Mouse (Mus musculus): ENCODE data around the gene Smurf1. TPM values are rescaled to one million over a fixed set of nuclear protein-coding genes. Genes with fewer than 3 reads are reported as not detected.

The Smurf1 gene
- polyA plus RNA-seq, 1 experiment from 2014 or later, result 36.0 TPM

GRCm38 (mm10) chr5:144877021-144877420, 88.6 kb downstream of the Smurf1 start:
- Histone ChIP-seq H3K9me3 (no peaks in the 10 kb centered on the region), H3K9ac (no peak overlapping the region), H3K4me1 (replicated peaks) (no peaks in the 10 kb centered on the region), H3K27me3 (no peaks in the 10 kb centered on the region), H3K36me3 (peaks cover 35% of the 10 kb centered on the region), H3K4me3 (no peak overlapping the region), H3K4me2 (no peak overlapping the region), H3K27ac (replicated peaks) (no peak overlapping the region)
- ATAC-seq (ENCODE audit: low FRiP score, low read depth), result no peak
- 93% methylated on average over 15 of the region's 15 CpGs for WGBS

- Histone ChIP-seq H3K27me3 (no peaks in the 10 kb centered on the region), H3K9me3 (no peaks in the 10 kb centered on the region), H3K36me3 (peaks cover 24% of the 10 kb centered on the region), H3K4me3 (no peak overlapping the region), H3K9ac (no peak overlapping the region), H3K4me1 (replicated peaks) (no peaks in the 10 kb centered on the region), H3K4me2 (no peak overlapping the region), H3K27ac (replicated peaks) (no peak overlapping the region)
- no peak; the same call in 1 of the 2 replicates for ATAC-seq (ENCODE audit: low FRiP score, low read depth)
- WGBS, result 13% methylated on average over 13 of the region's 13 CpGs
These were observed 89.8 kb downstream of the Smurf1 start for GRCm38 (mm10) chr5:144875892-144876291.

GRCm38 (mm10) chr5:144875227-144875626, 90.4 kb downstream of the Smurf1 start:
- Histone ChIP-seq H3K4me1 (replicated peaks) (no peaks in the 10 kb centered on the region), H3K27me3 (no peaks in the 10 kb centered on the region), H3K4me3 (no peak overlapping the region), H3K36me3 (peaks cover 19% of the 10 kb centered on the region), H3K9ac (no peak overlapping the region), H3K9me3 (no peaks in the 10 kb centered on the region), H3K4me2 (no peak overlapping the region), H3K27ac (replicated peaks) (no peak overlapping the region)
- ATAC-seq (ENCODE audit: low FRiP score, low read depth), result peak; percentile 52
- 93% methylated on average over 6 of the region's 6 CpGs for WGBS

- Histone ChIP-seq H3K9me3 (no peaks in the 10 kb centered on the region), H3K36me3 (peaks cover 5% of the 10 kb centered on the region), H3K4me1 (replicated peaks) (no peaks in the 10 kb centered on the region), H3K9ac (no peak overlapping the region), H3K4me2 (no peak overlapping the region), H3K4me3 (no peak overlapping the region), H3K27me3 (no peaks in the 10 kb centered on the region), H3K27ac (replicated peaks) (no peak overlapping the region)
- 80% methylated on average over 3 of the region's 3 CpGs for WGBS
- no peak for ATAC-seq (ENCODE audit: low FRiP score, low read depth)
These were observed 92.8 kb downstream of the Smurf1 start for GRCm38 (mm10) chr5:144872867-144873266.

- 76% methylated on average over 5 of the region's 5 CpGs for WGBS
- no peaks in the 10 kb centered on the region for H3K9me3 ChIP-seq
- no peak overlapping the region for H3K4me3 ChIP-seq
- peaks cover 5% of the 10 kb centered on the region for H3K36me3 ChIP-seq
- H3K27me3 ChIP-seq, result no peaks in the 10 kb centered on the region
- no peak for ATAC-seq (ENCODE audit: low FRiP score, low read depth)
- H3K4me1 ChIP-seq (replicated peaks), result no peaks in the 10 kb centered on the region
- H3K9ac ChIP-seq, result no peak overlapping the region
- no peak overlapping the region for H3K27ac ChIP-seq (replicated peaks)
- H3K4me2 ChIP-seq, result no peak overlapping the region
These were observed 93.3 kb downstream of the Smurf1 start for GRCm38 (mm10) chr5:144872326-144872725.

GRCm38 (mm10) chr5:144871775-144872174, 93.9 kb downstream of the Smurf1 start:
- Histone ChIP-seq H3K4me2 (no peak overlapping the region), H3K9ac (no peak overlapping the region), H3K9me3 (no peaks in the 10 kb centered on the region), H3K4me3 (no peak overlapping the region), H3K27me3 (no peaks in the 10 kb centered on the region), H3K27ac (replicated peaks) (no peak overlapping the region), H3K4me1 (replicated peaks) (no peaks in the 10 kb centered on the region), H3K36me3 (peaks cover 2% of the 10 kb centered on the region)
- WGBS, result 97% methylated on average over 1 of the region's 1 CpGs
- no peak for ATAC-seq (ENCODE audit: low FRiP score, low read depth)

- Histone ChIP-seq H3K9ac (no peak overlapping the region), H3K27me3 (no peaks in the 10 kb centered on the region), H3K4me1 (replicated peaks) (no peaks in the 10 kb centered on the region), H3K4me2 (no peak overlapping the region), H3K9me3 (no peaks in the 10 kb centered on the region), H3K4me3 (no peak overlapping the region), H3K27ac (replicated peaks) (0 out of 2 replicates have a peak overlapping the region, but pooled peaks have one; percentile 10), H3K36me3 (no peaks in the 10 kb centered on the region)
- no peak for ATAC-seq (ENCODE audit: low FRiP score, low read depth)
- WGBS, result 88% methylated on average over 7 of the region's 7 CpGs
These were observed 94.9 kb downstream of the Smurf1 start for GRCm38 (mm10) chr5:144870782-144871181.

- Histone ChIP-seq H3K4me3 (no peak overlapping the region), H3K9ac (no peak overlapping the region), H3K4me2 (no peak overlapping the region), H3K9me3 (no peaks in the 10 kb centered on the region), H3K27ac (replicated peaks) (no peak overlapping the region), H3K36me3 (no peaks in the 10 kb centered on the region), H3K4me1 (replicated peaks) (no peaks in the 10 kb centered on the region), H3K27me3 (no peaks in the 10 kb centered on the region)
- no peak for ATAC-seq (ENCODE audit: low FRiP score, low read depth)
- WGBS, result 57% methylated on average over 7 of the region's 7 CpGs
These were observed 96.2 kb downstream of the Smurf1 start for GRCm38 (mm10) chr5:144869466-144869865.

- Histone ChIP-seq H3K36me3 (no peaks in the 10 kb centered on the region), H3K4me1 (replicated peaks) (no peaks in the 10 kb centered on the region), H3K9me3 (no peaks in the 10 kb centered on the region), H3K4me3 (no peak overlapping the region), H3K27ac (replicated peaks) (no peak overlapping the region), H3K27me3 (no peaks in the 10 kb centered on the region), H3K9ac (no peak overlapping the region), H3K4me2 (no peak overlapping the region)
- no peak for ATAC-seq (ENCODE audit: low FRiP score, low read depth)
- 77% methylated on average over 8 of the region's 8 CpGs for WGBS
These were observed 98.7 kb downstream of the Smurf1 start for GRCm38 (mm10) chr5:144866923-144867322.

GRCm38 (mm10) chr5:144860913-144861312, 104.7 kb downstream of the Smurf1 start:
- no peaks in the 10 kb centered on the region for H3K27me3 ChIP-seq
- no peaks in the 10 kb centered on the region for H3K9me3 ChIP-seq
- H3K27ac ChIP-seq (replicated peaks), result no peak overlapping the region
- H3K9ac ChIP-seq, result no peak overlapping the region
- no peak overlapping the region for H3K4me3 ChIP-seq
- H3K4me2 ChIP-seq, result no peak overlapping the region
- no peak for ATAC-seq (ENCODE audit: low FRiP score, low read depth)
- H3K36me3 ChIP-seq, result peaks cover 48% of the 10 kb centered on the region
- H3K4me1 ChIP-seq (replicated peaks), result no peaks in the 10 kb centered on the region
- WGBS, result 96% methylated on average over 8 of the region's 8 CpGs

- peaks cover 61% of the 10 kb centered on the region for H3K36me3 ChIP-seq
- 96% methylated on average over 9 of the region's 9 CpGs for WGBS
These were observed 106.4 kb downstream of the Smurf1 start for GRCm38 (mm10) chr5:144859284-144859683.

GRCm38 (mm10) chr5:144858527-144858926, 107.1 kb downstream of the Smurf1 start:
- Histone ChIP-seq H3K4me1 (replicated peaks) (no peaks in the 10 kb centered on the region), H3K27me3 (no peaks in the 10 kb centered on the region), H3K4me2 (no peak overlapping the region), H3K9ac (no peak overlapping the region), H3K27ac (replicated peaks) (no peak overlapping the region), H3K9me3 (no peaks in the 10 kb centered on the region), H3K4me3 (no peak overlapping the region), H3K36me3 (peaks cover 68% of the 10 kb centered on the region)
- ATAC-seq (ENCODE audit: low FRiP score, low read depth), result no peak
- 95% methylated on average over 15 of the region's 15 CpGs for WGBS

More at GRCm38 (mm10) chr5:144859284-144859683, 106.4 kb downstream of the Smurf1 start:
- Histone ChIP-seq H3K9ac (no peak overlapping the region), H3K27me3 (no peaks in the 10 kb centered on the region), H3K4me3 (no peak overlapping the region), H3K4me2 (no peak overlapping the region), H3K27ac (replicated peaks) (no peak overlapping the region), H3K9me3 (no peaks in the 10 kb centered on the region), H3K4me1 (replicated peaks) (no peaks in the 10 kb centered on the region)
- ATAC-seq (ENCODE audit: low FRiP score, low read depth), result no peak

GRCm38 (mm10) chr5:144855936-144856335, 109.7 kb downstream of the Smurf1 start:
- H3K27me3 ChIP-seq, result no peaks in the 10 kb centered on the region
- H3K4me1 ChIP-seq (replicated peaks), result no peaks in the 10 kb centered on the region
- no peak overlapping the region for H3K4me2 ChIP-seq
- no peak overlapping the region for H3K9ac ChIP-seq
- H3K4me3 ChIP-seq, result no peak overlapping the region
- peaks cover 88% of the 10 kb centered on the region for H3K36me3 ChIP-seq
- H3K27ac ChIP-seq (replicated peaks), result no peak overlapping the region
- 63% methylated on average over 6 of the region's 6 CpGs for WGBS
- H3K9me3 ChIP-seq, result no peaks in the 10 kb centered on the region
- no peak for ATAC-seq (ENCODE audit: low FRiP score, low read depth)

Measured in hindbrain, embryonic 15.5 days (tissue).